Mouse (Mus musculus) liver, postnatal 0 days (tissue): ENCODE measurements at regions not wholly inside any gene's neighbourhood (a gene's known extent, or its start where the extent isn't known, plus 50 kb on each side); places are given as distances from the start of the nearest gene placed in this dataset.

Source experiments
- CTCF ChIP-seq: sonication (generic); IDR thresholded peaks from 2 replicates; pipeline ENCODE4 v1.5.1; 2016; ENCODE audit warnings: antibody characterized with exemption, low read depth
- EP300 ChIP-seq: IDR thresholded peaks from 2 replicates; pipeline ENCODE4 v1.6.1; 2016; ENCODE audit warnings: antibody characterized with exemption, low read depth, mild to moderate bottlenecking

GRCm38 (mm10) chr16:55421569-55422342 is 124.0 kb upstream of the Zpld1 start:
- TF ChIP-seq CTCF: no peak
- no peak for TF ChIP-seq EP300
